Mouse (Mus musculus): ENCODE measurements around the gene Syne4.

The Syne4 gene

GRCm38 (mm10) chr7:30296816-30297215, 17.8 kb upstream of the Syne4 start:
- no peak for DNase-seq (ENCODE audit: low read depth, low spot score)

- no peak for DNase-seq (ENCODE audit: low read depth, low spot score)
These were observed 17.3 kb upstream of the Syne4 start for GRCm38 (mm10) chr7:30297266-30297665.

GRCm38 (mm10) chr7:30300914-30301313, 13.7 kb upstream of the Syne4 start:
- no peak for DNase-seq (ENCODE audit: low read depth, low spot score)

GRCm38 (mm10) chr7:30306083-30306779, 8.4 kb upstream of the Syne4 start:
- DNase-seq (ENCODE audit: low read depth, low spot score): no peak

DNA sequence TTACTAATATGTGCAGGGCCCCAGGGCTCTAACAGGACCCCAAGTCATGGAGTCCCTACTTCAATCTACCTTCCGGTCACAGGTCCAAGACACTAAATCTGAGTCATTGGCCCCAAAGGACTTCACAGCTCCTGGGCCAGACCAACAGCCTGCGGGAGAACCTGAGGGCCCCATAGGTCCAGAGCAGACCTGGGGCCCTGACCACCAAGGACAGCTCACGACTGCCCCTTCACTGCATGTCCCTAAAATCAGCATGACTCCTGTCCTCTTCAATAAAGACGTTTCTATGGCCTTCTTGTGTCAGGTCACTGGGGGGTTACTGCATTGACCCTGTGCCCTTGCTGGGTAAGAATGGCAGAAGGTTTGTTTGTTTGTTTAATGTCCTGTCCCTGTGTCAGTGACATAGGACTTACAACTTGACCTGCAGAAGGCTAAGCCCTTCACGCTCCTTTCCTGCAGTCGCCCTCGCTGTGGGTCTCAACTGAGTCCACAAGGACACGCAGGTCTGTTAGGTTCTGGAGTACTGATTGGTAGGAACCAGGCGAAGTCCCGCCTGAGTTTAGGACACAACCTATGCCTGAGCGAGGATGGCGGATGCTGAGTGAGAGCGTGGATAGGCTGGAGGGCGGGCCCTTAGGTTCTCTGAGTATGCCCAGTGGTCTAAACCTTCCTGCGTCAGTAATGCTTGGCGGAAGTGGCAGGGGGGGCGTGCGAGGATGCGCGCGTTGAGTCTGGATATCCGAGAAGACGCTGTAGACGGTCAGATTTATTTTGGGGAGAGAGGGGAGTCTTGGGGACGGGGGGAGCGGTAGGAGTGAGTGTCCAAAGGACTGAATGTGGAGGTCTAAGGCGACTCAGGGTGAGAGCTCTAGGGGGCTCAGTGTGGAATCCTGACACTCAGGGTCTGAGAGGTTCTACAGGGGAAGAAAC, 6.3 kb upstream of the Syne4 start, which contains the start of gene Alkbh6:
Gene Alkbh6 (plus strand): TSS at position 642 of the 930 bp plus-strand sequence.
- DNase-seq (ENCODE audit: low read depth, low spot score): peak; percentile 85

DNA sequence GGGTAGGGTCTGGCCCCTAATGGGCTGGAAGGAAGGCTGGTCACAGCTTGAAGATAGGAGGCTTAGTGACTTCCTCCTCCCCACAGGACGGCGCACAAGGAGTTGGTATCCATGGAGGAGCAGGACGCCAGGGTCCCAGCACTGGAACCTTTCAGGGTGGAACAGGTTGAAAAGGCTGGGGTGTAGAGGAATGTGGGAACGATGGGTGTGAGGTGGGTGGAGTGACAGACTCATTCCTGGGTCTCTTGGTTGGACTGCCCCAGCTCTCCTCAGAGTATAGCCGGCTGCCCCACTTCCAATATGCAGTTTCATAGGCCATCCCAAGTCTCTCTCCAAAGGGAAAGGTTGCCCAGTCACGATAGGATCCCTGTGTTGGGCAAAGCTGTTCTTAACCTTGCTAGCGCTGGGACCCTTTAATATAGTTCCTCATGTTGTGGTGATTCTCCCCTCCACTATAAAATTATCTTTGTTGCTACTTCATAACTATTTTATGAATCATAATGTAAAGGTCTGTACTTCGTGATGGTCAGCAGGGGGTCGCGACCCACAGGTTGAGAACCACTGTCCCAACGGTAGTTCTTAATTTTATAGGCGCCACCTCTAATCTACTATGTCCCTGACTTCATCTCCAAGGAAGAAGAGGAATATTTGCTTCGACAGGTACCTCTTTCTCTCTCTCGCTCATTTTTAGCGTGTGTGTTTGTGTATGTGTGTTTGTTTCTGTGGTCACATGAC, 5.0 kb upstream of the Syne4 start:
- DNase-seq (ENCODE audit: low read depth, low spot score): no peak

GRCm38 (mm10) chr7:30310136-30310535, 4.5 kb upstream of the Syne4 start:
- DNase-seq (ENCODE audit: low read depth, low spot score): no peak

DNA sequence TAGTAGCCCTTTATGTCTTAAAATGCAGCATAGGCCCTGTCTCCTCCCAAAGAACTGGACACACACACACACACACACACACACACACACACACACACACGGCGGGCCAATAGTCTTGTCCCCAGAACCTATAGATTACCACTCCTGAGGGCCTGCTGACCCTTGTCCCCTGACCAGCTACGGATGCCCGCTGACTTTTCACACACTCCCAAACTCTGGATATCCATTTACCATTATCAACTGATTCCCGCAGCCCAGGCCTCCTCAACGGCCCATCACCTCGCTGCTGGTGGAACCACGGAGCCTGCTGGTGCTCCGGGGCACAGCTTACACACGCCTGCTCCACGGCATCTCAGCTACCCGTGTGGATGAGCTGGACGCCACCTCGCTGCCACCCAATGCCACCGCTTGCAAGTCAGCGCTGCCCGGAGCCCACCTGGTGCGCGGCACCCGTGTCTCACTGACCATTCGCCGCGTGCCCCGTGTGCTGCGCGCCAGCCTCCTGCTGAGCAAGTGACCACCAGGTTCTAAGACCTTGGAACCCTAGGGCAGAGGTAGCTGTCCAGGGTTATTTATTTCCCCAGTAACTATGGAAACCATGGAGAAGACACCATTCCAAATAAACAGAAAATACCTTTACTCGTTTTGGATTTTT, 814 bp upstream of the Syne4 start:
- DNase-seq (ENCODE audit: low read depth, low spot score): no peak

DNA sequence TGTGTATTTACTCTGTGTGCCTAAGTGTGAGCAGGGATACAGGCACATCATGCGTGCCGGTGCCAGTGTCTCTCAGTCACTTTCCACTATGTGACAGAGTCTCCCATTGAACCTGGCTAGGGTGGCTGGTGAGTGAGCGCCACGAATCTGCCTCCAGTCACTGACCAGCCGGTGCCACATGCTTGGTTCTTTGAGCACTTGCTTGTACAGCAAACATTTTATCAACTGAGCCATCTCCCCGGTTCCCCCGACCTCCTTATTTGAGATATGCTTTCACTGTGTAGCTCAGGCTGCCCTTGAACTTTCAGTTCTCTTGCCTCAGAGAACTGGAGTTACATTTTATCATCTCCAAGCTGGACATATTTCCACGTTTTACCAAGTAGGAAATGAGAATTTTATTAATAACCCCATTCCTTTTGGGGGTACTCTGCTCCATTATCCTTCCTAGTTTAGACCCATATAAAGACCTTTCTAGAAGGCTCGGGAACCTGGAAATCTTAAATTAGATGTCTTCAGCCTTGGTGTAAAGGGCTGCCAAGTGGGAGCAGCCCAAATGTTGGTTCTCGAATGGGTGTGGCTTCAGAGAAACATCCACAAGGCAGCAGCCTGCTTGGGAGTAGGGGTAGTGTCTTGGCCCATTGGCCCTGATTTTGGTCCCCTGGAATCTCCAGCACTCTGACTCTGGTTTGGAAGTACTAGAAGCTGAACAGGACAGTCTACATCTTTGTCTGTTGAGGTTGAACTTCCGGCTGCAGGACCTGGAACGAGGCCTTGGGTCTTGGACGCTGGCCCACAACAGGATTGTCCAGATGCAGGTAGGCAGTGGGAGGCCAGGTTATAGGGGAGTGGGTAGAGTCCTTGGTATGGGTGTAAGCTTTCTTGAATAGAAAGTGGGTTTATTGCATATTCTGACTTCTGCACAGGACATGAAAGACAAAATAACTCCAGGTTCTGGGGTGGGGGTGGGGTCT, 1.2 kb downstream of the Syne4 start:
- no peak for DNase-seq (ENCODE audit: low read depth, low spot score)

- DNase-seq (ENCODE audit: low read depth, low spot score): no peak
These were observed 3.5 kb downstream of the Syne4 start for GRCm38 (mm10) chr7:30318142-30318541.

DNA sequence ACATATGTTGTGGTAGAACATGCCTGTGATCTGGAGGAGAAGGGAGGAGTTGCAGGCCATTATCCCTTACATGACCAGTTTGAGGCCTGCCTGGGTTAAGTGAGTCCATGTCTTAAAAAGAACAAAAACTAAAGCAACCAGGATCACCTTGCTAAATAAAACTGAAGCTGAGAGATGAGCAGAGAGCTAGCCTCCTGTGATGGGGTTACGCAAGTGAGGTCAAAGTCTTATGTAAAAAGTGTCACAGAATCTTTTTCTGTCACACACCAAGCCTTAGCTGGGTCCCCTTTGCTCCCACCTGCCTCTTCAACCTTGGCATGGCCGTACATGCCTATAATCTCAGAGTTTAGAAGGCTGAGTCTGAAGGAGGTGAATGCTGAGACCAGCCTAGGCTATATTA, 6.3 kb downstream of the Syne4 start:
- DNase-seq (ENCODE audit: low read depth, low spot score): no peak

DNA sequence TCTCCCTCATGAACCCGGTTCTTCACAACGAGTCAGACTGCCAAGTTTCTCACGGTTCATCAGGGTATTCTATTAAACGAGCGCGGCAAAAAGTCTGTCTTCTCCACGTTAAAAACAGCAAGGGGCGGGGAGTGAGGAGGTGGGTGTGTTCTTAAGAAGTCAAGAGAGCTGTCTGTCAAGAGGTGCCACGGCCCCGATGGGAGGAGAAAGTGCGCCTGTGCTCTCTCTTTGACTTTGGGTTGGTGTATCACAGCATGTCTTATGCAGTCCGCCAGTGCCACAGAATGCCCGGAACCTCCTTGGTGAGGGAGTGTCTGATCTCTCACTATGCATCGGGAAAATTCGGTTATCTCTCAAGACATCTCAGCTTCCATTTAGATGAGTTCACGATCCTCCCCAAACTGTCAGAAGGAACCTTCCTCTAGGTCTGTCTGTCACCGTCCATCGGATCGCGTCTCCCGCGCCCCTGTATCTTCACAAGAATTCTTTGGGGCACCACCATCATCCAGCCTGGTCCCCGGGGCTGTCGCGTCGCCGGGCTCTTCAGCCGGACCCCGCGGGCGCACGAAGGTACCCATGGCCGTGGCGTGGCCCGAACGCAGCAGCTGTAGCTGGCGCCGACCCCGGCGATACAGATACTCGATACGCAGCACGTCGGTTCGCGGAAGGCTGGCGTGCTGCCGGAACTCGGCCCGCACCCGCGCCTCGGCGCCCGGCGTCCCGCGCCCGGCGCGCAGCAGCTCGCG, 7.1 kb downstream of the Syne4 start, which contains the start of gene E130208F15Rik:
Gene E130208F15Rik (plus strand): TSS at position 202 of the 746 bp plus-strand sequence.
- DNase-seq (ENCODE audit: low read depth, low spot score): no peak

DNA sequence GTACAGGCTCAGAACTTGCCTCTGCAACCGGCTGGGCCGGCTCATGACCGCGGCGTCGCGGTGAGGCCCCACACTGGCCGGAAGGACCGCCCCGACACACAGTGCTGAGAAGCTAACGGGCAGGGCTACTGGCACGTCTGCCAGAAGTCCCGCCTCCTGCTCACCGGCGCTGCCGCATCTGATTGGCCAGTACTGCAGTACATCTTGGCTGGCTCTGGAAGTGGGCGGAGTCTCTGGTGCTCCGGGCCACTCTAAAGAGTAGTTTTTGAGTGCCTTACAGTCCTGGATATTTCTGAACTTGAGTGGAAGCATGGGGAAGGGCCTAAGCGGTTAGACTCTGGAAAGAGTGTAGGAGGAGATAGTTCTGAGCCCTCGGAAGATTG, 7.7 kb downstream of the Syne4 start:
- DNase-seq (ENCODE audit: low read depth, low spot score): peak; percentile 88

DNA sequence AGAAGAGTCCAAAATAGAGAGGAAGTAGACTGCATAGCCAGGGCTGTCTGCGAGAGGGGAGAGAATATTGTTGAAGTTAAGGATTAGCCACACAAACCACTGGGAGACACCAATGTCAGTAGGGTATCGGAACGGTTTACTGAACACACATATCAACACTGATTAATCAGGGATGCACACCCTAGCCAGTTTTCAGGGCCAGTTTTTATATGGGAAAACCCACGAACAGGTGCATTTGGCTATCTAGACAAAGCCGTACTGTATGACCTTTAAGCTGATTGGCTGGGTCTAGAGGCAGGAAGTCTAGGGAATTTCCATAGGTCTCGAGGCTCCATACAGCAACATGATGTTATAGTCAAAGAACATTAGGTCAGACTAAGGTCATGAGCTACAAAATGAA, 8.3 kb downstream of the Syne4 start:
- DNase-seq (ENCODE audit: low read depth, low spot score): no peak

- DNase-seq (ENCODE audit: low read depth, low spot score): no peak
These were observed 9.2 kb downstream of the Syne4 start, which contains the start of gene Sdhaf1 for GRCm38 (mm10) chr7:30323795-30324194. Gene Sdhaf1 (minus strand): TSS chr7:30323895.

GRCm38 (mm10) chr7:30324300-30324944, 9.8 kb downstream of the Syne4 start:
- no peak for DNase-seq (ENCODE audit: low read depth, low spot score)

GRCm38 (mm10) chr7:30325364-30325763, 10.8 kb downstream of the Syne4 start:
- no peak for DNase-seq (ENCODE audit: low read depth, low spot score)

DNA sequence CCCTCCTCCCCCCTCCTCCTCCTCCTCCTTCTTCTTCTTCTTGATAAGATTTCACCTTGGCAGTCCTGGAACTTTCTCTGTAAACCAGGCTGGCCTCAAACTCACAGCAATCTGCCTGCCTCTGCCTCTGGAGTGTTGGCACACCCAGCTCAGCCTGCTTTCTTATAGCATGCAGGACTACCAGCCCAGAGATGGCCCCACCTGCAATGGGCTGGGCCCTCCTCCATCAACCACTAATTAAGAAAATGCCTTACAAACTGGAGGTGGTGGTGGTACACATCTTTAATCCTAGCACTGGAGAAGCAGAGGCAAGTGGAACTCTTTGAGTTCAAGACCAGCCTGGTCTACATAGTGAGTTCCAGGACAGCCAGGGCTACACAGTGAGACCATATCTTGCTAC, 11.8 kb downstream of the Syne4 start:
- no peak for DNase-seq (ENCODE audit: low read depth, low spot score)

DNA sequence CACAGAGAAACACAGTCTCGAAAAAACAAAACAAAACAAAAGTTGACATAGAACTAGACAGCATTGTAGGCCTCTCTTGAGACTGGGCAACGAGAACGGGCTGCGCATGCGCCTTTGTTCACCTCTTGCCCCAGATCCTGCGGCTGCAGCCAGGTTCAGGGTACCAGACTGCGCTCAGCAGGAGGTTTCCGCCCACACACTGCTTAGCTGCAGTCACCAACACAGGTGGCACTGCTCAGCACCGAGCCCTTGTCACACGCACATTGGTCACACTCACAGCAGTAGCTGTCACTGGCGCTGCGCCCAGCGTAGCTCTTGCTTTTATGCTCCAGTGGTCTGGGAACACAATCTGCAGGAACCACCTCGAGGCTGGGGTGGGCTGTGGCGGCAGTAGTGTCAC, 12.5 kb downstream of the Syne4 start:
- no peak for DNase-seq (ENCODE audit: low read depth, low spot score)

Measured in retina, adult 2 months (tissue).